Comparison of ENCODE assay signal across 19 mouse cellular contexts in genomic region chr7:74138169-74138568, GRCm38 (mm10).
A peak's percentile ranks its signal among the peaks of the same experiment; 100 is the strongest.
DNase-seq lines count a peak whose midpoint lies in the region; ATAC-seq lines count a peak whose summit lies in the region.
"Had no signal": no experiment of that assay in that cellular context is flagged by ENCODE, and none has a peak within 500 bp of the region (broad histone marks: within the 10 kb centered on the region; RNA-seq: fewer than 3 reads in every experiment).

No protein-coding gene starts in this region.

- no peaks in the 10 kb centered on the region for H3K27me3 ChIP-seq in kidney, embryonic 14.5 days (ENCODE audit: control insufficient read depth, insufficient read depth, low read length)
- no peaks in the 10 kb centered on the region for H3K27me3 ChIP-seq in kidney, embryonic 16.5 days (ENCODE audit: insufficient read depth, low read length)
- H3K27me3 ChIP-seq: embryonic facial prominence, embryonic 13.5 days; forebrain, embryonic 13.5 days; heart, embryonic 13.5 days; hindbrain, embryonic 12.5 days had no signal

- no peak overlapping the region for H3K9ac ChIP-seq in kidney, embryonic 14.5 days (ENCODE audit: low read depth, low read length)
- no peak overlapping the region for H3K9ac ChIP-seq in kidney, embryonic 16.5 days (replicated peaks; ENCODE audit: low read length)
- H3K9ac ChIP-seq: embryonic facial prominence, embryonic 13.5 days; forebrain, embryonic 13.5 days; forebrain, postnatal 0 days; heart, embryonic 13.5 days; hindbrain, embryonic 12.5 days had no signal

- WGBS in kidney, embryonic 14.5 days = 54% methylated on average over 6 of the region's 6 CpGs
- WGBS in kidney, embryonic 16.5 days = 56% methylated on average over 6 of the region's 6 CpGs

- H3K27ac ChIP-seq in kidney, embryonic 14.5 days (ENCODE audit: low read depth, low read length) = no peak overlapping the region
- peak overlapping the region; percentile 43; the same call in 1 of the 2 replicates for H3K27ac ChIP-seq in kidney, embryonic 16.5 days (ENCODE audit: low read length)
- H3K27ac ChIP-seq: embryonic facial prominence, embryonic 13.5 days; forebrain, embryonic 13.5 days; heart, embryonic 13.5 days; hindbrain, embryonic 12.5 days had no signal

- H3K9me3 ChIP-seq in kidney, embryonic 14.5 days (ENCODE audit: control insufficient read depth, low read length) = no peaks in the 10 kb centered on the region
- H3K9me3 ChIP-seq in kidney, embryonic 16.5 days (ENCODE audit: low read length) = no peaks in the 10 kb centered on the region
- H3K9me3 ChIP-seq: embryonic facial prominence, embryonic 13.5 days; forebrain, embryonic 13.5 days; heart, embryonic 13.5 days; hindbrain, embryonic 12.5 days had no signal

- H3K4me2 ChIP-seq in kidney, embryonic 14.5 days (replicated peaks; ENCODE audit: low read depth, low read length) = no peak overlapping the region
- no peak overlapping the region for H3K4me2 ChIP-seq in kidney, embryonic 16.5 days (replicated peaks; ENCODE audit: low read depth, low read length)
- H3K4me2 ChIP-seq: embryonic facial prominence, embryonic 13.5 days; forebrain, embryonic 13.5 days; heart, embryonic 13.5 days; hindbrain, embryonic 12.5 days had no signal

- no peak; the same call in 1 of the 2 replicates for ATAC-seq in kidney, embryonic 14.5 days (ENCODE audit: low FRiP score, low TSS enrichment)
- peak; percentile 63 for ATAC-seq in kidney, embryonic 16.5 days (ENCODE audit: low FRiP score, low TSS enrichment)
- ATAC-seq: forebrain, embryonic 13.5 days; forebrain, postnatal 0 days had no signal

- no peaks in the 10 kb centered on the region for H3K4me1 ChIP-seq in kidney, embryonic 14.5 days (ENCODE audit: control insufficient read depth, insufficient read depth, low read length)
- no peaks in the 10 kb centered on the region for H3K4me1 ChIP-seq in kidney, embryonic 16.5 days (ENCODE audit: insufficient read depth, low read length)
- H3K4me1 ChIP-seq: embryonic facial prominence, embryonic 13.5 days; forebrain, embryonic 13.5 days; heart, embryonic 13.5 days; hindbrain, embryonic 12.5 days had no signal

- DNase-seq in kidney, adult 11 months = peak; percentile 5
- peak; percentile 25 to 29 for DNase-seq in kidney, adult 8-10 months
- peak; percentile 10 to 31 for DNase-seq in kidney, postnatal 25 days
- no peak for DNase-seq in right cerebral cortex, postnatal 14 days
- DNase-seq in layer of hippocampus, adult 11-12 months (ENCODE audit: low spot score) = no peak
- no peak for DNase-seq in frontal cortex, postnatal 14 days (ENCODE audit: low spot score in 2 of 2)
- DNase-seq: adrenal gland, postnatal 10 days; cerebellum, adult 11 months; cerebellum, adult 8-10 months; forebrain, postnatal 0 days; gastrocnemius, postnatal 36 days; heart, adult 11 months; heart, postnatal 36 days had no signal

- H3K36me3 ChIP-seq in kidney, embryonic 14.5 days (ENCODE audit: control insufficient read depth, insufficient read depth, low read length) = no peaks in the 10 kb centered on the region
- no peaks in the 10 kb centered on the region for H3K36me3 ChIP-seq in kidney, embryonic 16.5 days (ENCODE audit: insufficient read depth, low read length)
- H3K36me3 ChIP-seq: embryonic facial prominence, embryonic 13.5 days; heart, embryonic 13.5 days; hindbrain, embryonic 12.5 days had no signal

- H3K4me3 ChIP-seq in kidney, embryonic 14.5 days (ENCODE audit: low read length) = no peak overlapping the region
- no peak overlapping the region for H3K4me3 ChIP-seq in kidney, embryonic 16.5 days (ENCODE audit: low read length)
- H3K4me3 ChIP-seq: embryonic facial prominence, embryonic 13.5 days; forebrain, embryonic 13.5 days; heart, embryonic 13.5 days; hindbrain, embryonic 12.5 days had no signal

Comparison
In these comparisons a context has a peak if more than half of its experiments do, and no peak if none do; other contexts are left out.
1. DNase-seq: peak in kidney, adult 11 months (single experiment), kidney, adult 8-10 months (2 of 2) and kidney, postnatal 25 days (2 of 2); none in right cerebral cortex, postnatal 14 days (single experiment), layer of hippocampus, adult 11-12 months (single experiment) and frontal cortex, postnatal 14 days (0 of 2).